Mouse (Mus musculus): ENCODE data around the gene Mgme1. TPM values are rescaled to one million over a fixed set of nuclear protein-coding genes. Genes with fewer than 3 reads are reported as not detected.

Gene Mgme1
- total RNA-seq, 2 experiments from 2014 or later: 16.5 to 31.0 TPM

DNA sequence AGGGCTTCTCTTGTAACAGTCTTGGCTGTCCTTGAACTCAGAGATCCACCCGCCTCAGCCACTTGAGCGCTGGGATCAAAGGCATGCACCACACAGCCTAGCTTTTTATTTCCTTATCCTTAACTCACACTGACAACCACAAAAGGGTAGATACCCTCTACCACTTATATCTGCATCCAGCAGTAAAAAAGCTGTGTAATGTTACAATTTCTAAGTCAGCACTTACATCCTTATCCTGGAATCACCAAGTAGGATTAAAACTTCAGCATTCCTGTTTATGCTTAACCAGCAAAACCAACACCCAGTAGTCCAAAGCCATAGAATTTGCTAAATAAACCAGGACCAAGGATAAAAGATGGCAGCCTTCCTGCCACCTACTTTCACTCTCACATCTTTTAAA, 7.6 kb upstream of the Mgme1 start:
- ATAC-seq (replicated peaks; ENCODE audit: poor library complexity): peak; percentile 30

DNA sequence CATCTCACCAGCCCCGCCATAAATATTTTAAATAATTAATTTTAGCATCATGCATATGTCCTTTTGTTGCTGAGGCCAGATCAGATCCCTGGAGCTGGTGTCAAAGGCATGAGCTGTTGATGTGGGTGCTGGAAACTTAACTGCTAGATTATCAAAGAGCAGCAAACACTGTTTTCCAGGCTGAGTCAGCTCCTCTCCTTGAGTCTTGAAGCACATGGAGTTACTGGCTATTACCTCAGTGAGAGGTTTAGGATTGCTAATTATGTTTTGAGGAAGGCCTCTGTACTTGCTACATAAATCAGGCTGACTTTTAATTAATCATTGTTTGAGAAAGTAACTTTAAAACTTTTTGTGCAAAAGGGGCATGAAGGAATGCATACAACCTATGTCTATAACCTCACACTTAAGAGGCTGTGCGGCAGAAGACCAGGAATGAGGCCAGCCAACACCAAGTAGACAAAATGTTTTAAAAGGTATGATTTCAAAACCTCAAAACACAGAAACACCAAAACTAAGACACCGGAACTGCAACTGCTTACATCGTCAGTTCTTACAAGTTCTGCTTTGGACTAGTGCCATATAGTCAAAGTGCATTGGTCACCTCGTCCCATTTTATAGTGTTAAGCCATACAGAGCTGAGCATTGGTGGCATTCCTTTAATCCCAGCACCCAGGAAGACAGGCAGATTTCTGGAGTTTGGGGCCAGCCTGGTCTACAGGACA, 5.9 kb upstream of the Mgme1 start:
- ATAC-seq (replicated peaks; ENCODE audit: poor library complexity): no peak; the same call in 1 of the 2 replicates

DNA sequence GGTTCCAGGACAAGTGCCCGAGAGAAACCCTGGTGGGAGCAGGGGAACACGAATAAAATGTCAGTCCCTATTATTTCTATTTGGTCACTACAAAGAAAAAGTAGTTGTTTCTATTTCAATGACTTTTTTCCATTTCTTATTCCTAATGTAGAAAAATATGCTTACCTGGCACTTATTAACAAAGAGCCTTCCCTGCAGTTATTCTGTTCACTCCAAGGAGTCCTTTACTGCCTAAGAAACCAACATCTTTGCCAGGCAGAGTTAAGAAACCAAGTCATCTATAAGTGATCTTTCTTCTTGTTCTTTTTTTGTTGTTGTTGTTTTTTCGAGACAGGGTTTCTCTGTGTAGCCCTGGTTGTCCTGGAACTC, 5.4 kb upstream of the Mgme1 start:
- no peak for ATAC-seq (replicated peaks; ENCODE audit: poor library complexity)

DNA sequence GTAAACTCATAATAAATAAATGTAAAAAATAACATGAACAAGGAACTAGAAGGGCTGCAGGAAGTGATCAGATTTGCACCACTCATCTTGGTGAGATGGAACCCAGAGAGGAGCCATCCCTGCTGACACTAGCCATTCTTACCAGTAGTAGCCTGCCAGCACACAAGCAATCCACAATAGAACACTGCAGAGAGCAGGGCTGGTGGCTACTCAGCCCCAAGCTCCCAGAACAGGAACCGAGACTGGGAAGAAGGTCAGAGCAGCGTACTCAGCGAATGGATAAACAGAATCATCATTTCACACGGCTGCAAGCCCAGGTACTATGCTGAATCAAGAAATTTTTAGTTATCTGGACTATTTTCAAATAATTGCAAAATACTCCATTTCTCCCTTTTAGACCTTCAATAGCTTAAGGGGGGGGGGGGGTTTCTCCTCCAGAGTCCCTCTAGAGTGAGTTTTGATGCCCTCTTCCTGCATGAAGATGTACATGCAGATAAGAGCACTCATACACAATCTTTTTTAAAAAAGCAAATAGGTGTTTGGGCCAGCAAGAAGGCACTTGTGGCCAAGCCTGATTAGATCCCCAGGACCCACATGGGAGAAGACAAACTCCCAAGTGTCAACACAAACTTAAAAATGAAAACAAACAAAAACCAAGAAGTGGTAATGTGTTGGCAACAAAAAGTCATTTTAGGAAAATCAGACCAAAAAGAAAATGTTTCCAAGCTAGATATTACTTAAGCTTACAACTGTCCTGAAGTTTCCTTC, 4.4 kb upstream of the Mgme1 start:
- peak; percentile 10 for ATAC-seq (replicated peaks; ENCODE audit: poor library complexity)

DNA sequence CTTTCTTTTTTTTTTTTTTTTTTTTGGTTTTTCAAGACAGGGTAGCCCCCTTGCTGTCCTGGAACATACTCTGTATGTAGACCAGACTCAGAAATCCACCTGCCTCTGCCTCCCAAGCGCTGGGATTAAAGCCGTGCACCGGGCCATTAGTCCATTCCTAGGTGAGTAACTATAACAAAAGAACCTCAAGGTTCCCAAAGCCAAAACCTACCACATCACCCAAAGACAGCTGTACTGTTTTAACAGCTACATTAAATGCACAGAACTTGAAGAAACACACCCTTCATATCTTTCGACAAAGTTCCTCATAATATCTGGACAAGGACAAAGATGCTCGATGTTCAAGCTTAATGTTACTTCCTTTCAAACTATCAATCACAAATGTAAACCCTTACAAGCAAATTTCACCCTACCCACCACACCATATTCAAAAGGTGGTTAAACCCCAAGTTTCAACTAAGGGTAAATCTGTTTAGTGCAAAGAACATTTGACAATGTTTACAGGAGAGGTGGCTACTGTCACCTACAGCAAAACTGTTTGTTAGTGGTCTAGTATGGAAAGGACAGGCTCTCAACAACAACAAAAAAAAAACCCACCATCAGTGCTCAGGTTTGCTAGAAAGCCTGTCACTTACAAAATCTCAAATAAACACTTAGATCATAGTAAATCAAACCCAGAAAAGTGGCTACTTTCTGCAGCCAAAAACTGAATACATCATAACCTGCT, 3.3 kb upstream of the Mgme1 start:
- no peak for ATAC-seq (replicated peaks; ENCODE audit: poor library complexity)

DNA sequence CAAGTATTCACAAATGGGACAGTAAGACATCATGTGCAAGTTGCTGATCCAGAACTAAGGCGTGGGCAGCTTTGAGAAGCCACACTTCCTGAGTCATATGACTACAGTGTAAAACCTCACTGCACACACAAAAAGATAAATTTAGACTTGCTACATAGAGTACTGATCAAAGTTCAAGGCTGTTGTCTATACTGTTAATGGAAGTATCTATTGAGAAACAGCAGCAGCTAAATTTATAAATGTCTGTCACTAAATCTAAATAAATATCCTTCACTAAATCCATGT, 2.8 kb upstream of the Mgme1 start:
- ATAC-seq (replicated peaks; ENCODE audit: poor library complexity): no peak

DNA sequence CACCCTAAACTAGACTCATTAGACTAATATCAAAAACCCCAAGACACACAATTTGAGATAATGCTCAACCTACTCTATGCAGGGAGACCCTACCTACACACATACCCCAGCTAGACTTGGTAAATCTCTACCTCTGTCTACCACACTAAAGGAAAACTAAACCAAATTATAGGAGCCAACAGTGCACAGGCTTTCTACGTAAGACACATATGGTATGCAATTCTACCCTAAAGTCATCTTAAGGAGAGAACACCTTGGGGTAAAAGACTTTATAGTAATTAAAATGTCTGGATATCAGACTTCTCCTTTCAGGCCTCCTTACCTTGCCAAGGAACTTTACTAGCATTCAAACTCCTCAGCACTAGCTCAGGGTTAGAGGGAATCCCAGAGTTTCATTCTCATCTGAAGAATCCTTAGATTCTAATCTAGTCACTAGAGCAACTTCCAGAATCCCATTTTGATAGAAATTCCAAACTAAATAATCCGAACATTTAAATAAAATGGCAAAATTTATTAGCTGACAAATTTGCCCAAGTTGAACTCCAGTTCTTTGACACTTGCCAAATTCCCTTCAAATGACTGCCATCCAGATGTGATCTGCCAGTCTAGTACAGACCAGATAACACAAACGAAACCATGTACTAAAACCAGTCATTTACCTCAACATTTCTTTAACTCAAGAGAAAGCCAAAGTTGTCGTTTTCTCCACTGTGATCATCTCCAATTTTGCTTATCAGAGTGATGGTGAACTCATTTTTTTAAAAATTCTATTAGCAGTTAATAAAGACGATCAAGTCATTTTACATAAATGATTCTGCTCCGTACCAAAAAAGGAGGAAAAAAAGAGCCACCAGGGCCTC, 1.8 kb upstream of the Mgme1 start:
- ATAC-seq (replicated peaks; ENCODE audit: poor library complexity): no peak

DNA sequence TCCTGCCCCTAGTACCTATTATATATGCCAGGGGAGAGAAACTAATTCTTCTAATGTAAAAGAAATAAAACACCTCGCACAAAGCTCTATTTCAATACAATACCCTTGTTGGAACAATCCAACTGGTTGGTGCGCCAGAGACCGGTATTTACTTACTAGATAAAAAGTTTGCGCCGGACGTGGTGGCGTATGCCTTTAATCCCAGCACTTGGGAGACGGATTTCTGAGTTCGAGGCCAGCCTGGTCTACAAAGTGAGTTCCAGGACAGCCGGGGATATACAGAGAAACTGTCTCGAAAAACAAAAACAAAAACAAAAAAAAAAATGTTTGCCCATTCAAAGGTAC, 1.2 kb upstream of the Mgme1 start:
- ATAC-seq (replicated peaks; ENCODE audit: poor library complexity): no peak

DNA sequence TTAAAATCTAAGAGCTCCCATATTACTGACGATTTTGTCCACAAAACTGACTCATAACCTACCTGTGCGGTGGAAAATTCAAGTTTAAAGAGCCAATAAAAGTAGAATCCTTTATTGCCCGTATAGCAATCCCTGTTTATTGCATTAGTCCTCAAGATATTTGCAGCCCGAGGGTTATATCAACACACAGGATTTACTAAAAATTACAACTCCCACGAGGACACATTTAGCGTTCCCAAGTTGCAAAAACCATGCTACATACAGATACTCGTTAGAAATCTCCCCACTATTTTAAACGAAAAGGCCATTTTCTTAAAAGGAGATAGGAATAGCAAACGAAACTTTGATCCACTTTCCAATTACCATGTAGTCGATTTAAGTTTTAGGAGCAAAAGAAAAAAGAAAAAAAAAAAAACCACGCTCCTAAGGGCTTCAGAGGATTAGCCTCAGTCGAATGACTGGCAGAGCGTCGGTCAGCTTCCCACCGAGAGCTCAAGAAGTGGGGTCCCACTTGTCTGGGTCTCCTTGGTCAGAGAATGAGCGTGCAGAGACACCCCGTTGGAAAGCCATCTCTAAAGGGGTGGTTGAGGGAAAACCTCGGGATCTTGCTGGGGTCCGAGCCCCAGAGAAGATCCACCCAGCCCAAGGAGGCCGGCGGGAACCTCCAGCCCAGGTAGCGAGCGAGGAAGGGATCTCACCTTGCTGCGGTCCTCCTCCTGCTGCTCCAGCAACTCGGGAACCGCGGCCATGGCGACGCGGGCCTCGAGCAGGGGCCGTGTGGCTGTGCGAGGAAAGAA, 586 bp upstream of the Mgme1 start:
- ATAC-seq (replicated peaks; ENCODE audit: poor library complexity): 0 out of 2 replicates have a peak, but pooled peaks have one; percentile 0

DNA sequence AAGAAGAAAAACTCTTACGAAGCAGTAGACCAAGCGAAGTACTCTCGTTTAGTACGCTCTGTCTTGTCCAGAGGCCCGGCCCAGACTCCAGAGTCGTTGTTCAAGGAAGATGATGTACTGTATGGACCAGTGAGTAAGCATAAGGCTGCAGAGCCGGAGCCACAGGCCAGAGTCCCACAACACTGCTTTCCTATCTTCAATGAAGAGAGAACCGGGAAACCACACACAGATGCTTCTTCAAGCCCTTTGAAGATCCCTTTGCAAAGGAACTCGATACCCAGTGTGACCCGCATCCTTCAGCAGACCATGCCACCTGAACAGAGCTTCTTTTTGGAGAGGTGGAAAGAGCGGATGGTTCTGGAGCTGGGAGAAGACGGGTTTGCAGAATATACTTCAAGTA, 1.6 kb downstream of the Mgme1 start:
- ATAC-seq (replicated peaks; ENCODE audit: poor library complexity): no peak

DNA sequence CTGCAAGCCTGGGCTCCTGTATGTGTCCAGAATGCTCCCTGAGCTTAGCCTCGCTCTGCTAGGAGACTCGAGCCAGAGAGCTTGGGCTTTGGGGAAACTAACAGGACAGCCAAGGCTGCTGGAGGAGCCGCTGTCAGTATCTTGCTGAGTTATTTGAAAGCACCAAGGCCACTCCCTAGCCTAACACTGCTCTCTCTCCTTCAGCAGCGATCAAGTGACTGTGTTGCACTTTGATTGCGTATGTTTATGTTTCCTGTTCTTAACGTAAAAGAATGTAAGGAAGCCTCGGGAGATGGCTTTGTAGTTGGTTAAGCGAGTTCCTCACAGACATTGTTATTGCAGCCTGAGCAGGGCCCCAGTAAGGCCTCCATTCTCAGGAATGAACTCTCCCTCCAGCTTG, 4.3 kb downstream of the Mgme1 start:
- peak; percentile 23 for ATAC-seq (replicated peaks; ENCODE audit: poor library complexity)

DNA sequence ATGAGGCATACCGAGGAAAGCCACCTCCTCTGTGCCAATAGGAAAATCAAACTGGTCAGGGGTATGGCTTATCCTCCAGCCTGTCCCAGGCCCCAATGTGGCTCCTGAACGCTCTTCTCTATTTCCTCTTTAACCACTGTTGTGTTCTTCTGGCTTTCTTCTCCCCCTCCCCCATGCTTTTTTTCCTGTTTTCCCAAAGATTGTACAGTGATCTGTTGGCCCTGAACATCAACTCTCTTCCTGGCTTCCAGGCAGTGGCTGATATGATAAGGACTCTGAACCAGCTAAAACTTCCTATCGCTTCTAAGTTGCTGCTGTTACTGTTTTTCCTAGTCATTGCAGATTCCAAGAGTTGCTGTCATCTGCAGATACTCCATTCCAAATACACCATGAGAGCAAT, 6.4 kb downstream of the Mgme1 start:
- no peak for ATAC-seq (replicated peaks; ENCODE audit: poor library complexity)

DNA sequence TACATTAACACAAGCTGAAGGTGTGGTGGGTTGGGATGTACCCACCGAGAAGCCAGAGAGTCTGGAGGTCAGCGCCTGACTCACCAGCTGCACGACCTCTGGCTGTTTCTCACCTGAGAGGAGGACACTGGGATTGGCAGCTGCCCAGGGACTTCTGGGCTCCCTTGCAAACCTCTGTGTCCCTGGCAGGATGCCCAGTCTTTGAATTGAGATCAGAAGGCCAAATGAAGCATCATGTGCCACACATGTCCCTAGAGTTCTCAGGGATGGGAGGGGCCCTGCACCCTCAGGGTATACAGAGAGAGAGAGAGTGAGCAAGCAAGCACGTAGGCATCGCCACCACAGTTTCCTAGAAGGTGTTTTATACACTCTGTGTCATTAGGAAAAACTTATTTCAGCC, 9.3 kb downstream of the Mgme1 start:
- peak; percentile 57 for ATAC-seq (replicated peaks; ENCODE audit: poor library complexity)

DNA sequence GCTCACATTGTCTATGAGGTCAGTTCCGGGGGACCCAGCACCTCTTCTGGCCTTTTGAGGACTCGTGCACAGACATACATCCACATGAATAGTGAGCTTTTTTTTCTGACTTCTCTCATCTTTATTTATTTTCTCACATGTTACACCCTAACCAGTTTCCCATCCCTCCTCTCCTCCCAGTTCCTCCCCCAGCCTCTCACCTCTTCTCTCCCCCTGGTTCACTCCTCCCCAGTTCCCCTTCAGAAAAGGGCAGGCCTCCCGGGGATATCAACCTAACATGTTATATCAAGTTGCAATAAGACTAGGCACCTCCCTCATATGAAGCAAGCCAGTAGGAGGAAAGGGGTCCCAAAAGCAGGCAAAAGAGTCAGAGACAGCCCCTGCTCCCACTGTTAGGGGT, 10.1 kb downstream of the Mgme1 start:
- ATAC-seq (replicated peaks; ENCODE audit: poor library complexity): no peak

DNA sequence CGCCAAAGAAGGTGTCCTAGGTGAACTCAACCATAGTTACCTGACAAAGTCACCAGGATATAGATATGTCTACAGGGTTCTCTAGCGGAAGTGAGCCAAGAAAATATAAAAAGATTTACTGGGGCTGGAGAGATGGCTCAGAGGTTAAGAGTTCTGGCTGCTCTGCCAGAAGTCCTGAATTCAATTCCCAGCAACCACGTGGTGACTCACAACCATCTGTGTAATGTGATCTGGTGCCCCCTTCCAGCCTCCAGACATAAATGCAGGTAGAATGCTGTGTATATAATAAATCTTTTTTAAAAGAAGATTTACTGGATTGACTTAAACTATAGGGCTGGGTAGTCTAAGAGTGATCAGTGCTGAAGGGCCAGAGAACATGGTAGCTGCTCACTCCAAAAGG, 11.0 kb downstream of the Mgme1 start:
- ATAC-seq (replicated peaks; ENCODE audit: poor library complexity): no peak

DNA sequence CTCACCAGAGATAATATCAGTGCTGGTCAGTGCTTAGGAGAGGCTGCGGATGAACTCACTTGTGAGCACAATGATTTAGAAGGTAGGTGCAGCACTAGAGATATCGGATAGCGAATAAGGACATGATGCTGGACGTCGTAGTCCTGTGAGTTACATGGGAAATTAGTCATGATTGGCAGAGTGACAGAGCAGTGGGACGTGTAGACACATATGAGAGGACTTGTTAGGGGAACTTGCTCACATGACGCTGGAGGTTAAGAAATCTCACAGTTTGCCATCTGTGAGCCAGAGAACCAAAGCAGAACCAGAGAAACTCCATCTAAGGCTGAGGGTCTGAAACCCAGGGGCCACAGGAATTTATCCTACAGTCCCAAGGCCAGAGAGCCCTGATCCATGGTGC, 19.9 kb downstream of the Mgme1 start:
- peak; percentile 78 for ATAC-seq (replicated peaks; ENCODE audit: poor library complexity)

DNA sequence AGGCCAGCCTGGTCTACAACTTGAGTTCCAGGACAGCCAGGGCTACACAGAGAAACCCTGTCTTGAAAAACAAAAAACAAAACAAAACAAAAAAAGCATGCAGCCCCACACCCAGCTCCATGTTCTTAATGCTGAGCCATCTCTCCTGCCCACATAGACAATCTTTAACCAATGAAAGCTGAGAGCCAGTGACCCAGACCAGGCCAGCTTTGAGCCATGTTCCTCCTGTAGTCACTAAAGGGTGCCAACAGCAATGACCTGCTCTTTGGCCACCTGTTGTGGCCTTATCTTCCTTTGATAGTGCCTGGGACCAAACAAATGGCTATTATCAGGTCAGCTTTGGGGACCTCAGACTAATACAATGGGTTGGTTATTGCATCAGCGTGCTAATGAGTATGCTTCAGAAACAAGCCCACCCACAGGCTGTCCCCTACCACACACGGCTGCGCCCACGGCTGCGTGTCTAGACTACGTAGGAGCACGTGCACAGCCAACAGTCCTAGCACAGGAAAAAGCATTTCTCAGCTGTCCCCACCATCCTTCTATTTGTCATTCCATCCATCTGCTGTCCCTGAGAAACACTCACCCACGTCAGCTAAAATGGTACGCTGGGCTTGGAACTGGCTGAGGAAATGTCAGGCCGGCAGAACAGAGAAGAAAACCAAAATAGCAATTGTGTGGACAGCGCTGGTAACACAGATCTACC, 21.3 kb downstream of the Mgme1 start:
- ATAC-seq (replicated peaks; ENCODE audit: poor library complexity): no peak

DNA sequence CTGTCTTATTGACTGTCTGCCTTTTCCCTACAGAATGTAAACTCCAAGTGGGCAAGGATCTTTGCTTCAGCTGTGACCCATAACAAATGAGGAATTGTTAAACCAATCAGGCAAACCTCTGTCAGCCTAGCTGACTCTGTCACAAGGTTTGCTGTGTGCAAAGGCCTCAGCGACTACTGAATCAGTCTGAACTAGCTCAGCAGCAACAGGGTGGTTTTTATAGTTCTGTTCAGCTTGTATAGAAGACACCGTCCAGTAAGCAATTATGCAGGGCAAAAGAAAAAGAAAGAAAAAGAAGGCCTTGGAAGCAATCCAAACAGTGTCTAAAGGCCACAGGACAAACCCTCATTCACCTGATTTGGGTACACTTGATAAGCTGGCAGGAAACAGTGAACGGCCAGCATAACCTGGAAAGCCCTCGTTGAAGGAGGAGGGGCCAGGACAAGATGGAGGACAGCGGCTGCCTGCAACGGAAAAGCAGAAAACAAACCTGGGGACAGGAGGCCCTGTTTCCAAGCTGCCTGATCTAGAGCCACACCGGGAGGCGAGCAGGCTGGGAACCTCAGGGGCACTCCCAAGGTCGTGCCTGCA, 24.8 kb downstream of the Mgme1 start:
- peak; percentile 32 for ATAC-seq (replicated peaks; ENCODE audit: poor library complexity)
